Mouse (Mus musculus): Measurements from ENCODE around the gene Tcf12. TPM values are rescaled to one million over a fixed set of nuclear protein-coding genes. Genes with fewer than 3 reads are reported as not detected.

Tcf12 gene
- total and polyA plus RNA-seq, 3 experiments: 41.4 to 42.3 (median 41.7) TPM

- dilution Hi-C loops (cut with MboI; ENCODE audit: extremely low pct_ligation_motif_present, extremely low pct_unique_long_range_greater_than_20kb, low sequenced_read_pairs): no loop called here
- Histone ChIP-seq H3K27ac (ENCODE audit: insufficient read depth, low read depth) (no peak overlapping the region), H3K9me3 (replicated peaks; ENCODE audit: low read length) (no peaks in the 10 kb centered on the region), H3K79me2 (replicated peaks; ENCODE audit: control insufficient read depth, extremely low read depth, insufficient read depth, poor library complexity, severe bottlenecking) (peaks cover 23% of the 10 kb centered on the region), H3K4me3 (replicated peaks in 1 of 3; ENCODE audit: low read depth in 2 of 3, low read length in 2 of 3, poor library complexity in 1 of 3) (no peak overlapping the region), H3K4me2 (ENCODE audit: insufficient read depth, low read depth, poor library complexity, severe bottlenecking) (no peak overlapping the region), H3K27me3 (replicated peaks) (no peaks in the 10 kb centered on the region), H3K4me1 (ENCODE audit: control insufficient read depth in 1 of 2, insufficient read depth in 2 of 2) (peaks cover 0 to 20% of the 10 kb centered on the region in 2 experiments; a peak in 2 of 4 replicates), H3K9ac (ENCODE audit: insufficient read depth, low read depth) (no peak overlapping the region), H3K36me3 (replicated peaks in 1 of 2; ENCODE audit: control insufficient read depth in 1 of 2, insufficient read depth in 1 of 2, low read length in 1 of 2) (peaks cover 0 to 2% of the 10 kb centered on the region in 2 experiments)
- no peak for DNase-seq (ENCODE audit: extremely low read depth)
- in situ Hi-C loops (cut with MboI; ENCODE audit: low pct_ligation_motif_present, low pct_unique_long_range_greater_than_20kb, low sequenced_read_pairs): no loop called here
- TF ChIP-seq SIN3A (IDR thresholded peaks at IDR 0.05; ENCODE audit: low read length): no peak
Observed at GRCm38 (mm10) chr9:72084131-72084530, 27.5 kb downstream of the Tcf12 start.

- in situ Hi-C loops (cut with MboI; ENCODE audit: low pct_ligation_motif_present, low pct_unique_long_range_greater_than_20kb, low sequenced_read_pairs) (no loop called here), dilution Hi-C loops (cut with MboI; ENCODE audit: extremely low pct_ligation_motif_present, extremely low pct_unique_long_range_greater_than_20kb, low sequenced_read_pairs) (no loop called here)
Observed at GRCm38 (mm10) chr9:72076158-72076557, 35.5 kb downstream of the Tcf12 start.

GRCm38 (mm10) chr9:72066151-72066550 lies 45.5 kb downstream of the Tcf12 start:
- Histone ChIP-seq H3K4me2 (ENCODE audit: insufficient read depth, low read depth, poor library complexity, severe bottlenecking) (no peak overlapping the region), H3K27me3 (replicated peaks) (no peaks in the 10 kb centered on the region), H3K9ac (ENCODE audit: insufficient read depth, low read depth) (no peak overlapping the region), H3K27ac (ENCODE audit: insufficient read depth, low read depth) (no peak overlapping the region), H3K9me3 (replicated peaks; ENCODE audit: low read length) (peaks cover 3% of the 10 kb centered on the region), H3K4me1 (ENCODE audit: control insufficient read depth in 1 of 2, insufficient read depth in 2 of 2) (no peaks in the 10 kb centered on the region), H3K4me3 (replicated peaks in 1 of 3; ENCODE audit: low read depth in 2 of 3, low read length in 2 of 3, poor library complexity in 1 of 3) (no peak overlapping the region), H3K36me3 (replicated peaks in 1 of 2; ENCODE audit: control insufficient read depth in 1 of 2, insufficient read depth in 1 of 2, low read length in 1 of 2) (peaks cover 0 to 4% of the 10 kb centered on the region in 2 experiments), H3K79me2 (replicated peaks; ENCODE audit: control insufficient read depth, extremely low read depth, insufficient read depth, poor library complexity, severe bottlenecking) (0 out of 2 replicates have a peak, but pooled peaks cover 3% of the 10 kb centered on the region)
- no peak for DNase-seq (ENCODE audit: extremely low read depth)
- TF ChIP-seq ELF1 (IDR thresholded peaks at IDR 0.05; ENCODE audit: low read depth, low read length): no peak
- no peak for TF ChIP-seq CTCF (conservative IDR thresholded peaks at IDR 0.05 in 1 of 2, IDR thresholded peaks at IDR 0.05 in 1 of 2; ENCODE audit: low read depth in 2 of 2, low read length in 2 of 2)
- no peak for TF ChIP-seq SMC3 (IDR thresholded peaks at IDR 0.05; ENCODE audit: low read depth, low read length)
- no peak for TF ChIP-seq CHD1 (IDR thresholded peaks at IDR 0.05; ENCODE audit: low read depth, low read length)
- no peak for TF ChIP-seq ETS1 (conservative IDR thresholded peaks at IDR 0.05; ENCODE audit: low read depth, low read length)
- dilution Hi-C loops (cut with MboI; ENCODE audit: extremely low pct_ligation_motif_present, extremely low pct_unique_long_range_greater_than_20kb, low sequenced_read_pairs) (no loop called here), in situ Hi-C loops (cut with MboI; ENCODE audit: low pct_ligation_motif_present, low pct_unique_long_range_greater_than_20kb, low sequenced_read_pairs) (no loop called here)

More at GRCm38 (mm10) chr9:72076158-72076557, 35.5 kb downstream of the Tcf12 start:
- H3K36me3 ChIP-seq (replicated peaks in 1 of 2; ENCODE audit: control insufficient read depth in 1 of 2, insufficient read depth in 1 of 2, low read length in 1 of 2): no peaks in the 10 kb centered on the region
- H3K4me3 ChIP-seq (replicated peaks in 1 of 3; ENCODE audit: low read depth in 2 of 3, low read length in 2 of 3, poor library complexity in 1 of 3): no peak overlapping the region
- no peak for DNase-seq (ENCODE audit: extremely low read depth)
- no peaks in the 10 kb centered on the region for H3K27me3 ChIP-seq (replicated peaks)
- peaks cover 0 to 7% of the 10 kb centered on the region in 2 experiments; a peak in 2 of 4 replicates for H3K4me1 ChIP-seq (ENCODE audit: control insufficient read depth in 1 of 2, insufficient read depth in 2 of 2)
- no peaks in the 10 kb centered on the region for H3K9me3 ChIP-seq (replicated peaks; ENCODE audit: low read length)
- no peak for TF ChIP-seq MYC (IDR thresholded peaks at IDR 0.05; ENCODE audit: low read depth, low read length)
- H3K27ac ChIP-seq (ENCODE audit: insufficient read depth, low read depth): no peak overlapping the region
- H3K79me2 ChIP-seq (replicated peaks; ENCODE audit: control insufficient read depth, extremely low read depth, insufficient read depth, poor library complexity, severe bottlenecking): peaks cover 19% of the 10 kb centered on the region
- H3K9ac ChIP-seq (ENCODE audit: insufficient read depth, low read depth): no peak overlapping the region
- H3K4me2 ChIP-seq (ENCODE audit: insufficient read depth, low read depth, poor library complexity, severe bottlenecking): peak overlapping the region; percentile 61; the same call in 1 of the 2 replicates

Data from CH12.LX (cell line).